Mouse (Mus musculus): Measurements from ENCODE around the gene Tbx21.

The Tbx21 gene

DNA sequence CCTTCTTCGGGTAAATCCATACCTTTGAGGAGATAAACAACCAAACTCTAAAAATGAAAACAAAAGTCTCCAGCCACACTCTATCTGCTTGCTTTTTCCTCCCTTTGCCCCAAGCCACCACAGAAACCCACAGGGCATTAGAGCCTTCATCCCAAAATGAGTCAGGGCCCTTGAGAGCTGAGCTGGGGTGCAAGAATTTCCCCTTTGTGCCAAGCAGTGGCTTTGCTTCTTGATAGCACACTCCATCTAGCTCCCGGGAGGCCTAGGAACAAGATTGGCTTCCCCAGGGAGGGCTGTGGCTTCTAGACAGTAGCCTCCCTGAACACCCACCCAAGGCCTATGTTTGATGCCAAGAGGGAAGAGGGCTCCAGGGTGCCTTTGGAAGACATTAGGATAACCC, 16.6 kb upstream of the Tbx21 start:
- no peak for DNase-seq (ENCODE audit: low read depth)

DNA sequence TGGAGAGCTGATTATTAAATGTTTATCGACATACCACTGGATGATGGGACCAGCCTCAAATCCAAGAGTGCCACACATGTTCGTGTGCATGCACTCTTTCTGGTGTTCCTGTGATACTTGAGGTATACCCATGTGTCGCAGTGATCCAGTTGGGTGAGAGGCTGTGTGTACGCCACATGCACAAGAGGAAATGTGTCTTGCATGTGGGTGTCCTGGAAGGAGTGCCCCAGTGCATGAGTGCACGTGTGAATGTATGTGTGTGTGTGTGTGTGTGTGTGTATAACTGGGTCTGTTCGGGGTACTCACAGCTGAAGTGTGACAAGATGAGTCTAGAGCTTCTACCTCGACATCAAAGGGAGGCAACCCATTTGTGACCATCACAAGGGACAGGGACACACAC, 15.2 kb upstream of the Tbx21 start:
- DNase-seq (ENCODE audit: low read depth), result no peak

GRCm38 (mm10) chr11:97128956-97129355, 13.8 kb upstream of the Tbx21 start:
- DNase-seq (ENCODE audit: low read depth), result no peak

DNA sequence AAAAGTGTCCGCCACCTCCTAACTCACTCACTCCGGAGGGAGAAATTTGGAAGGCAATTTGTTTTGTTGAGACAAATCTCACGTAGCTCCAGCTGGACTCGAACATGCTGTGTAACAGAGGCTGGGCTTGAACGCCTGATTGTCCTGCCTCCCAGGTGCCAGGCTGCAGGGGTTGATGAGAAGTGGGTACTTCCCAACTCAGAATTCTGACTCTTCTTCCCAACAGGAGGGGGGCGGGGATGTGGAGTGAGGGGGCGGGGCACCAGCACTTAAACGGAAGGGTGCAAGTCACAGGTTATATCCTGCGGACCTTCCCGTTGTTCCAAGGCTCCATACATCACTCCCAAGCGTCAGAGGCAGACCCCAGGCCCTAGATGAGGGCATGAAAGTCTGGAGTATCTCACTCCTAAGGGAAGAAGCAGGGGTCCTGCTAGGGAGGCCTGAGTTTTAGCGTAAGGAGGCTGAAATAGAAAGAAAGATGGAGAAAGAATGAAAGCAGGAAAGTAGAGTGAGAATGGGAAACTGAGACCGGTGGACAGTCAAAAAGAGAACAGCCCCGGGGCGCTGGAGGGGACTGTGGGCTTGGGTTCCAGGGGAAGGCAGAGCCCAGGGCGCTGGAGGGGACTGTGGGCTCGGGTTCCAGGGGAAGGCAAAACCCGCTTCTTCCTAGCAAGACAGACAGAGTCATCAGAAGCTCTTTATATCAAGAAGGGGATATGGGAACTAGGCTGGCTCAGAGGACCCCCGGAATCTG, 12.5 kb upstream of the Tbx21 start:
- DNase-seq (ENCODE audit: low read depth), result no peak

DNA sequence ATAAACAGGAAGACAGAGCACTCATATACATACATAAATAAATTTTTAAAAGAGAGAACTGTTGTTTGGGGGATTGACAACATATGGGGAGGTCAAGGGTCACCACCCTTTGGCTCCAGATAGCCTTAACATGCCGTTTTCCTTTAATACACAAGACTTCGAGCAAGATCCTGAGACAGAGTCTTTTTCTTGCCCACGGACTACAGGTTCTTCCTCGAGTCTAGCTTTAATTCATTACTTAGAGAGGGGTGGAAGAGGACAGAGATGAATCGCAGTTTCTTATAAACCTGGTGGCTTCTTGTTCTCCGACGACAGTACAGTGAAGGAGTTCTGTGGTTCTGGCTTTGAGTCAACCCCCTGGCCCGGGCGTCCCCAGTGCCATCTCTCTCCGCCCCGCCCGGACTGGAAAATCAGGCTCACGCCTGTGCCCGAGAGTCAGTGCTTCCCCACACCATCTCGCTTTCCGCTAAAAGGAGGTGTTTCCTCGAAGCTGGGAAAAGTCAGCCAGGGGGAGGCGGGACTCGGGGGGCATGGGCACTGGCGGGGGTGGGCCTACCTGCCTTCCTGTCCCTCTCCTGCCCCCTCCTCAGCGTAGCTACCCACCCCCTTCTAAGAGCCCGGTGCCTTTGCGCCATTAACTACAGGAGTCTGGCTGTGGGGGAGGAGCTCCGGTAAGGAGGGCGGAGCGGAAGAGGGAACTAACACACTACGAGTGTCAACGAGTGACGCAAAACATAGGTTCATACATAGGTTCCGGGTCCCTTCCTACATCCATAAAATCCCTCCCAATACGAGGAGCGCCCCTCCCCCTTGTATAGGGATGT, 11.7 kb upstream of the Tbx21 start:
- no peak for DNase-seq (ENCODE audit: low read depth)

- no peak for DNase-seq (ENCODE audit: low read depth)
These were observed 9.3 kb upstream of the Tbx21 start for GRCm38 (mm10) chr11:97124266-97125036.

DNA sequence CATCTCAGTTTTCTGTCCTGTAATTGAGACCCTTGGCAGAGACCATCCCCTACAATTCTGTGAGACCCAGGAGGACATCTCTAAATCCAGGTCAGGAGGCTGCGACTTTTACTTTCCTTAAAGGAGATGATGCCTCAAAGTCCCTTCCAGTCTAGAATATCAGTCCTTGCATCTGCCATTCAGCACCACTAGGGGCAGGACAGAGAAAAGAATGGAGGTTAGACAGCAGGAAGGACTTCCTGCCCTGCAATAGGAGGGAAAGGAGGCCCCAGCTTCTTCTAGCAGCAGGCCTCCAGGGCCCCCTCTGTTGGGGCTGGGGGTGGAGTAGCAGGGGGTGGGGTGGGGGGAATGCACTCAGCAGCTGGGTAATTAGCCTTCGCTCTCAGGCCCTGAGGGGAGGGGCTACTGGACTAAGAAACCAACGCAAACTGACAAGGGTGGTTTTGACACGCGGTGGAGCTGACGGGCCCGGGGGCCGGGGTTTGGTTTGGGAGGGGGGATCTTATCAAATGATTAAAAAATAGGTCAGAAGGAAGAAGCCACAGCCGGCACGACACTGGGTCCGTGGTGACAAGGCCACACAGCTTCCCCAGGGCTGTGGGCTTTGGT, 8.3 kb upstream of the Tbx21 start:
- DNase-seq (ENCODE audit: low read depth), result no peak

DNA sequence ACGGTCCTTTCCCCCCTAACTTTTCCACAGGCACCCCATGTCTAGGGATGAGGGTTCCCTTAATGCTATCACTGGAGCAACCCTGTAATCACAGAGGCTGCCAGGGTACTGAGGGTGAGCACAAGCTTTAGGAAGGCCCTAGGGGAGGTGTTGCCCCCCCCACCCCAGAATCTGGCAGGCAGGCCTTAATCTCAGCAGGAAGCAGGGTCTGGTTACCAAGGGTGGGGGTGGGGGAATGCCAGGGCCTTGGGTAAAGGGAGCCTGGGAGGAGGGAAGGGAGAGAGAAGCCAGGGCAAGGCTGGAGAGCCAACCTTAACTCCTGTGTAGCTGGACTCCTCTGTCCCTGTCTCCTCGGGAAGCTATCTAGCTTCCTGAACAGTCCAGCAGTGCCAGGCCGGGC, 5.5 kb upstream of the Tbx21 start:
- DNase-seq (ENCODE audit: low read depth), result no peak

DNA sequence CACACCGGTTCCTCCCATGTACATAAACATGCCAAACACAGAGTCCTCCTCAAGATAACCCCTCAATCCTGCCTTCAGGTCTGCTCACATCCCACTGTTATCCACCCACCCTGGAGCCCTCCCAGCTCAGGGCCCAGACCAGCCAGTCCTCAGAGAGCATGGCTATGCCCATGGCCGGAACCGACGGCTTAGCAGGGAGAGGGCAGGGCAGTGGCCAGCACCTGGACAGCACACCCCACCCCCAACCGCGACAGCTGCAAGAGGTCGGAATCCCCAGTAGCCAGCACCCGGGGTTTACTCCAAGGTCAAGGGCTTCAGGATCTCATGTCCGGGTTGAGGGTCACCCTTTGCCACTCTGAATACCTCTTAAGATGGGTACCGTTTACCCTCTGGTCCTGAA, 5.1 kb upstream of the Tbx21 start:
- no peak for DNase-seq (ENCODE audit: low read depth)

DNA sequence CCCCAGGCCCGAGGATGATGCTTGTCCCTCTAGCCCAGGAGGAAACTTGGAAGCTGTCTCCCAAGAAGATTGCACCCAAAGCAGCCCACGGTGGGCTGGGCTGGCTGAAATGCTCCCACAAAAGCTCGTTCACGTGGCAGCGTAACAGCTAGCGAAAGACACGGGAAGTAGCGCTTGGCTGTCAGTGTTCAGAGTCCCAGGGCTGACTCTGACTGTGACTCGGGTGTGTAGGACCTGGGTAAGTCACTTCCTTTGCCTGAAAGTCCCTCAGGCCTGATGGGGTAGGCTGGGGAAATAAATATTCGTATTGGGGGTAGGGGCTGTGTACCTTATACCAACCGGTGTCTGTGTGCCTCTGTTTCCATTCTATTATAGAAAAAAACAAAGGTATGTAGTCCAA, 666 bp upstream of the Tbx21 start:
- DNase-seq (ENCODE audit: low read depth), result no peak

GRCm38 (mm10) chr11:97112519-97113125, 2.5 kb downstream of the Tbx21 start:
- no peak for DNase-seq (ENCODE audit: low read depth)

- no peak for DNase-seq (ENCODE audit: low read depth)
These were observed 6.2 kb downstream of the Tbx21 start for GRCm38 (mm10) chr11:97108976-97109375.

- no peak for DNase-seq (ENCODE audit: low read depth)
These were observed 11.0 kb downstream of the Tbx21 start for GRCm38 (mm10) chr11:97104091-97104483.

DNA sequence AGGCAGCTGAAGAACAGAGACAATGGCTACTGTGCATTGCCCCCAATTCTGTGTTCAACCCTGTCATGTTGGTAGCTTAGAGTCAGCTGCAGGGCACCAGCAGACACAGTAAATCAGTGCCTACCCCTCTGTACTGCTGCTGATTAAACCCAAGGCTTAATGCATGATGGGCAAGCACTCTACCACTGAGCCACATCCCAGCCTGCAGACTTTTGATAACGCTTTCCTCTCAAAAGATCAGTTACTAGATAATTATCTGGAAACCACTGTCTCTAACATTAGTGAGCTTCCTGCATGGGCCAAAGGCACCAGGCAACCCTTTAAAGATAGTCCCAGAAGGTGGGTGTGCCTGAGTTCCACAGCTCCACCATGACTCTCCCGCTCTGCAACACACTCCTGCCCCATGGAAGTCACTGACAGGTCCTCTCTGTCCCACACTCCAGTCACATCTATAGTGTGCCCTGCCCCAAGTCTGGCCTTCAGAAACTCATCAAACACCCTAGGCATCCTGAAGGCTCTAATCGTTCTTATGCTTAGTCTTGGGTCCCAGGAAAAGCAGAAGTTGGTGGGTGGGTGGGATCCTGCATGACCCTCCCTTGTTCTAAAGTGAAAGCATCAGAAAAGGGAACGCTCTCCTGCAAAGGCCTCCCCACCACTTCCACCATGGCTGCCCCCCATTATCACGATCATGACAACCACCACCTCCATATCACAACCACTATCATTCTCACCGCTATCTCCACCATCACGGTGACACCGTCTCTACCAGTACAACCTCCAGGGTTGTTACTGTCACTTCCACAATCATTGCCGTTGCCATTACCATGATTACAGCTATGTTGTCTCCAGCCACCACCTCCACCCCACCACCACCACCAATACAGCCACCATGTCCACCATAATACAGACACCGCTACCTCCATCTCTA, 11.7 kb downstream of the Tbx21 start:
- no peak for DNase-seq (ENCODE audit: low read depth)

- DNase-seq (ENCODE audit: low read depth), result peak; percentile 49
These were observed 13.4 kb downstream of the Tbx21 start for GRCm38 (mm10) chr11:97101722-97102121.

- DNase-seq (ENCODE audit: low read depth), result no peak
These were observed 16.3 kb downstream of the Tbx21 start for GRCm38 (mm10) chr11:97098791-97099190.

DNA sequence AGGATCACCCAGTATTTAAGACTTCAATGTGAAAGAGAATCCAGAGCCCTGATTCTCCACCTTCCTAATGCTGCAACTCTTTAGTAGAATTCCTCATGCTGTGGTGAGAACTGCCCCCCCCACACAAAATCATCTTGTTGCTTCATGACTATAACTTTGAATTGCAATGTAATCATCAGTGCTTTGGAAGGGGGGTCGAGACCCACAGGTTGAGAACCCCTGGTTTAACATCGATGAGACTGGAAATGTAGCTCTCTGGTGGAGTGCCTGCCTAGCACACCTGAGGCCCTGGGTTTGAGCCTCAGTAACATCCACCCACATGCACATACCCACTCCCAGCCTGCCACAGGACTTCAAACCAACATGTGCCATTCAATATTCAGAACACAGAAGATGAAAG, 20.5 kb downstream of the Tbx21 start:
- no peak for DNase-seq (ENCODE audit: low read depth)

DNA sequence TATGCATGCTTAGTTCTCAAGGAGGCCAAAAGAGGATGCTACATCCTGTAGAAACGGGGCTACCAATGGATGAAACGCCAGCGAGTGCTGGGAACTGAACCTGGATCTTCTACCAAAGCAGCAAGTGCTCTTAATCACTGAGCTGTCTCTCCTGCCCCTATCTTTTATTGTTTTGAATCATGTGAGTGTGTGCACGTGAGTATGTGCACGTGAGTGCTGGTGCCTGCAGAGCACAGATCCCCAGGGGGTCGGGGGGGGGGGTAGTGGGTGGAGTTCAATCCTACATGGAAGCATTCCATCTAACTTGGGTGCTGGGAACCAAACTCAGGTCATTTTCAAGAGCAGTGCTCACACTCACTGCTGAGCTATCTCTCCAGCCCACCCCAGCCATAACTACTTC, 28.8 kb downstream of the Tbx21 start:
- DNase-seq (ENCODE audit: low read depth), result no peak

- DNase-seq (ENCODE audit: low read depth), result no peak
These were observed 30.2 kb downstream of the Tbx21 start for GRCm38 (mm10) chr11:97084821-97085505.
